Mouse (Mus musculus) midbrain, embryonic 16.5 days (tissue): ENCODE measurements around the gene Galnt9. TPM values are rescaled to one million over a fixed set of nuclear protein-coding genes. Genes with fewer than 3 reads are reported as not detected.

Experiments
- ATAC-seq: fragments of 200-750 bp; cut with Nextera tagmentation; 2 replicates; pipeline ENCODE4 v1.8.0; 2017; ENCODE audit warnings: moderate TSS enrichment
- H3K27ac ChIP-seq: fragments of 300-500 bp; sonication (generic); 2 replicates; pipeline ENCODE4 v1.5.1; 2014; ENCODE audit warnings: mild to moderate bottlenecking, low read length, mixed read lengths
- H3K27me3 ChIP-seq: fragments of 300-500 bp; sonication (generic); 2 replicates; pipeline ENCODE4 v1.6.1; 2014; ENCODE audit warnings: low read depth, low read length, mixed read lengths; ENCODE audit not compliant: control insufficient read depth, insufficient read depth
- H3K36me3 ChIP-seq: fragments of 300-500 bp; sonication (generic); 2 replicates; pipeline ENCODE4 v1.6.1; 2014; ENCODE audit warnings: mild to moderate bottlenecking, low read length, moderate library complexity, mixed read lengths; ENCODE audit not compliant: control insufficient read depth, insufficient read depth
- H3K4me1 ChIP-seq: fragments of 300-500 bp; sonication (generic); 2 replicates; pipeline ENCODE4 v1.6.1; 2014; ENCODE audit warnings: mild to moderate bottlenecking, low read length, mixed read lengths; ENCODE audit not compliant: control insufficient read depth, insufficient read depth
- H3K4me2 ChIP-seq: fragments of 300-500 bp; sonication (generic); 2 replicates; pipeline ENCODE4 v1.6.1; 2014; ENCODE audit warnings: mild to moderate bottlenecking, low read length, mixed read lengths
- H3K4me3 ChIP-seq: fragments of 300-500 bp; sonication (generic); 2 replicates; pipeline ENCODE4 v1.5.1; 2014; ENCODE audit warnings: low read depth, mild to moderate bottlenecking, low read length, moderate library complexity, mixed read lengths
- H3K9ac ChIP-seq: fragments of 300-500 bp; sonication (generic); 2 replicates; pipeline ENCODE4 v1.6.1; 2014; ENCODE audit warnings: low read depth, low read length, mixed read lengths
- H3K9me3 ChIP-seq: fragments of 300-500 bp; sonication (generic); replicated peaks from 2 replicates; pipeline ENCODE4 v1.6.1; 2014; ENCODE audit warnings: mild to moderate bottlenecking, low read length, mixed read lengths; ENCODE audit not compliant: control insufficient read depth, poor library complexity, severe bottlenecking
- WGBS: fragments of 180-500 bp; shearing (Covaris S2); extraction: QIAGEN DNeasy Blood & Tissue Kit; methylation state at CpG from one replicate; pipeline ENCODE4 v1.1.7; 2014; 5-methylcytosine and 5-hydroxymethylcytosine counted together
- polyA plus RNA-seq: library from polyadenylated mRNA; unstranded; fragments of >200 nt; fragmentation: Nextera tagmentation; extraction: Ambion mirVana; gene quantifications from 2 replicates; pipeline ENCODE4 v1.2.1, GENCODE M21; 2015

Galnt9 gene
- polyA plus RNA-seq, 1 experiment from 2014 or later = 23.1 TPM

GRCm38 (mm10) chr5:110546136-110546535 is 2.0 kb downstream of the Galnt9 start:
- ATAC-seq = no peak
- Histone ChIP-seq H3K4me3 (peak overlapping the region; percentile 60), H3K36me3 (no peaks in the 10 kb centered on the region), H3K4me2 (peak overlapping the region; percentile 52), H3K9me3 (no peaks in the 10 kb centered on the region), H3K27ac (no peak overlapping the region), H3K9ac (no peak overlapping the region), H3K27me3 (peaks cover 15% of the 10 kb centered on the region), H3K4me1 (peaks cover 30% of the 10 kb centered on the region)
- 88% methylated on average over 11 of the region's 11 CpGs for WGBS

DNA sequence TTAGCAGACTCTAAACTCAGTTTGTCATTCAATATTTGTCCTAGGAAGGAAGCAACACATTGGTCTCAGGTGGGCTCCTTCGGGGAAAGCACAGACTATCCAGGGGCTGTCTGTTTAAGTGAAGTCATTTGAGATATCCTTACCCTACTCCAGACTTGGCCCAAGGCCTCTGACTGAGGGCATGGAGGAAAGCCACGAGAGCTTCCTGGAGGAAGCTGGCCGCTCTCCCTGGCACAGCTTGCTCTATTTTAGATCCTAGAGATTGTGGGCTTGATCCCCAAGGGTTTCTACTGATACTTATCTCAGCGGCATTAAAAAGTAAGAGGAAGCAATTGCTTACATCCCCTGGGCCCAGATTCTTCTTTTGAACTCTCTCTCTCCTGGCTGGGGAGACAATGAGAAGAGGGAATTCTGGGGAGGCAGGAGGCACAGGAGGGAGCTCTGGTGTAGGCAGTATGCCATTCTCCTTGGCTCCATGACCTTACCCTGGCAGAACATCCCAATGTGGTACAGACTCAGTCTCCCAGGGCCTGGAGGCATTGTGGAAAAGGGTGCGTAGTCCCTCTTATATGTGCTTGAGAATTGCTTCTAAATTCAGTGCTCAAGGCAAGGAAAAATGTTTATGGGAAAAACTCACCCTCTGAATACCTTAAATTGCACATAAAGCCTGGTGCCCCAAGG is 2.7 kb downstream of the Galnt9 start:
- Histone ChIP-seq H3K27me3 (peaks cover 15% of the 10 kb centered on the region), H3K27ac (no peak overlapping the region), H3K9ac (no peak overlapping the region), H3K4me2 (peak overlapping the region; percentile 52), H3K36me3 (no peaks in the 10 kb centered on the region), H3K9me3 (no peaks in the 10 kb centered on the region), H3K4me1 (peaks cover 30% of the 10 kb centered on the region), H3K4me3 (no peak overlapping the region)
- no peak for ATAC-seq
- 73% methylated on average over 5 of the region's 5 CpGs for WGBS

- 17% methylated on average over 7 of the region's 7 CpGs for WGBS
- ATAC-seq = no peak
- Histone ChIP-seq H3K4me2 (no peak overlapping the region; the same call in 1 of the 2 replicates), H3K36me3 (no peaks in the 10 kb centered on the region), H3K27ac (no peak overlapping the region), H3K9ac (no peak overlapping the region), H3K4me1 (peaks cover 30% of the 10 kb centered on the region), H3K9me3 (no peaks in the 10 kb centered on the region), H3K27me3 (peaks cover 12% of the 10 kb centered on the region), H3K4me3 (no peak overlapping the region)
Observed at GRCm38 (mm10) chr5:110548446-110548845, 4.3 kb downstream of the Galnt9 start.

DNA sequence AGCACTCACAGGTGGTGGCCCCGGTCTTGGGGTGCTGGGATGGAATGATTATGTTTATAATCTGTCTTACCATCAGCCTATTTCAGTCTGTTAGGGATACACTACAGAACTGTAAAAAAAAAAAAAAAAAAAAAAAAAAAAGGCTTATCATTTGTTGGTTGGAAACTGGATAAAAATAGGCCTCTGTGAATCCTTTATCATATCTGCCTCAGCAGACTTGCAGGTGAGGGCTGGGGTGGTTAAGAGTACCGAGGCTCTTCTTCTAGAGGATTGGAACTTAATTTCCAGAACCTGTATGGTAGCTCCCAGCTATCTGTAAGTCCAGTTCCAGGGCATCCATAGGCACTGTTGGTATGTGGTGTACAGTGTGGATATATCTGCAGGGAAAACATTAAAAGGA is 6.0 kb downstream of the Galnt9 start:
- Histone ChIP-seq H3K27ac (no peak overlapping the region), H3K36me3 (no peaks in the 10 kb centered on the region), H3K4me1 (peaks cover 27% of the 10 kb centered on the region), H3K9me3 (no peaks in the 10 kb centered on the region), H3K9ac (no peak overlapping the region), H3K4me3 (no peak overlapping the region), H3K27me3 (peaks cover 9% of the 10 kb centered on the region), H3K4me2 (no peak overlapping the region)
- 73% methylated on average over 2 of the region's 2 CpGs for WGBS
- no peak for ATAC-seq

DNA sequence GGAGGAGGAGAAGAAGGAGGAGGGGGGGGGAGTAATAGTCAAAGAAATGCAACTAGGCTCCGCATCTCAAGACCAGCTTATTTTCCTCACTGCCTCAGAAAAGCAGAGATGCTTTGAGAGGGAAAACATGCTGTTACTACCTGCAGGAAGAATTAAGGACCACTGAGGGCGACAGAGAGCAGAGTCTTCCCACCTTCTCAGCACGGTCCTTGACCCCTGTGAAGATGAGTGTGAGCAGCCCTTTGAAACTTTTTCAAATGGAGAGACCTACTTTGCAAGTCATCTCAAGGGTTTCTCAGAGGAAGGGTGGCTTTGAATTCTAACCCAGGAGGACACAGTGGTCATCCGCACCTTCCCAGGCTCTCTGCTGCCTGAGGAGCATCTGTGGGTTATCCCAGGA is 6.7 kb downstream of the Galnt9 start:
- no peak for ATAC-seq
- Histone ChIP-seq H3K27me3 (peaks cover 2% of the 10 kb centered on the region), H3K4me3 (no peak overlapping the region), H3K9me3 (no peaks in the 10 kb centered on the region), H3K36me3 (no peaks in the 10 kb centered on the region), H3K27ac (no peak overlapping the region), H3K4me1 (peaks cover 20% of the 10 kb centered on the region), H3K4me2 (no peak overlapping the region), H3K9ac (no peak overlapping the region)
- 27% methylated on average over 4 of the region's 4 CpGs for WGBS

DNA sequence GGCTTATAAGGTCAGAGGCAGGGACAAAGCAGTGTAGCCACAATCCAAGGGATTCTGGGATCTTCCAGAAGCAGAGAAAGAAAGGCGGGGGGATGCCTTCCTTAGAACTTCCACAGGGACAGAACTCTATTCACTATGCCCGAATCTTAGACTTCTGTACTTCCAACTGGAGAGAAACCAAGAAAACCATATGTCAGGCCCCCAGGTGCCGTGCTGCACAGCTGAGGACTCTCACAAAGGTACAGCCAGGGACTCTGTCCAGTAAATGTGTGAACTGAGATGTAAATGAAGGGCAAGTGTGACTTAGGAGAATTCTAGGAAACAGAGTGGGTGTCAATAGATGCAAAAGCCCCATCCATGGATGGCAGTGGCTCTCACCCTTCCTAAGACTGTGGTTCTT is 7.8 kb downstream of the Galnt9 start:
- H3K9me3 ChIP-seq = no peaks in the 10 kb centered on the region
- H3K36me3 ChIP-seq = no peaks in the 10 kb centered on the region
- WGBS = 76% methylated on average over 3 of the region's 3 CpGs
- no peak overlapping the region for H3K4me3 ChIP-seq
- H3K9ac ChIP-seq = no peak overlapping the region
- H3K4me1 ChIP-seq = peaks cover 9% of the 10 kb centered on the region; the same call in 1 of the 2 replicates
- H3K4me2 ChIP-seq = no peak overlapping the region
- H3K27me3 ChIP-seq = no peaks in the 10 kb centered on the region
- H3K27ac ChIP-seq = no peak overlapping the region
- no peak for ATAC-seq

GRCm38 (mm10) chr5:110553315-110553714 is 9.2 kb downstream of the Galnt9 start:
- H3K27me3 ChIP-seq = no peaks in the 10 kb centered on the region
- H3K9me3 ChIP-seq = no peaks in the 10 kb centered on the region
- WGBS = 48% methylated on average over 4 of the region's 4 CpGs
- H3K4me1 ChIP-seq = no peaks in the 10 kb centered on the region
- no peak overlapping the region for H3K27ac ChIP-seq
- H3K4me2 ChIP-seq = no peak overlapping the region
- H3K4me3 ChIP-seq = no peak overlapping the region
- H3K9ac ChIP-seq = no peak overlapping the region
- H3K36me3 ChIP-seq = no peaks in the 10 kb centered on the region
- ATAC-seq = no peak

- Histone ChIP-seq H3K27me3 (no peaks in the 10 kb centered on the region), H3K9ac (no peak overlapping the region), H3K27ac (no peak overlapping the region), H3K36me3 (no peaks in the 10 kb centered on the region), H3K4me1 (no peaks in the 10 kb centered on the region), H3K4me3 (no peak overlapping the region), H3K4me2 (no peak overlapping the region), H3K9me3 (no peaks in the 10 kb centered on the region)
- no peak for ATAC-seq
- 58% methylated on average over 2 of the region's 2 CpGs for WGBS
Observed at GRCm38 (mm10) chr5:110555198-110555597, 11.0 kb downstream of the Galnt9 start.

DNA sequence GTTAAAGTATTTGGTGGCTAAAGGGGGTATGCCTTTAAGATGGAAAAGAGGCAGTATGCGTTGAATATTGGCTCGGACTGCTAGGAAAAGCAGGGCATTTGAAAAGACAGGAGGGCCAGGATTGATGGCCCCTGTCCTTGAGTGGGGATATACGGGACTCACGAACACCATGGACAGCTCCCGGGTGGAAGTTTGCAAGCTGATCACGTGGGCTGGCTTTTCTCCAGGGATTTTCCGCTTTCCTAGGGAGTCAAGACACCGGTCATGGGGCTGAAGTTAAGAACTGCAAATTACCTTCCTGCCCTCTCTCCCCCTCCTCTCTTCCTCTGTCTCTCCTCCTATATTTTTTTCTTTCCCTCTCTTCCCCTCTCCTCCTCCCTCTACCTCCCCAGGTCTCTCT is 14.2 kb downstream of the Galnt9 start:
- H3K4me2 ChIP-seq = no peak overlapping the region
- H3K4me3 ChIP-seq = no peak overlapping the region
- no peaks in the 10 kb centered on the region for H3K4me1 ChIP-seq
- H3K9me3 ChIP-seq = no peaks in the 10 kb centered on the region
- no peak overlapping the region for H3K27ac ChIP-seq
- no peaks in the 10 kb centered on the region for H3K36me3 ChIP-seq
- no peaks in the 10 kb centered on the region for H3K27me3 ChIP-seq
- no peak overlapping the region for H3K9ac ChIP-seq
- 15% methylated on average over 8 of the region's 8 CpGs for WGBS
- ATAC-seq = no peak
